Mouse (Mus musculus) erythroblast, embryonic 14.5 days (primary cell): ENCODE data around the gene Tbx2.

Source experiments
- GATA1 ChIP-seq: IDR thresholded peaks from 2 replicates; pipeline ENCODE4 v1.6.1; 2012; ENCODE audit warnings: low read length, inconsistent platforms, mixed read lengths
- TAL1 ChIP-seq: IDR thresholded peaks from 3 replicates; pipeline ENCODE4 v1.6.1; 2012; ENCODE audit warnings: low read length, inconsistent platforms, mixed read lengths

DNA sequence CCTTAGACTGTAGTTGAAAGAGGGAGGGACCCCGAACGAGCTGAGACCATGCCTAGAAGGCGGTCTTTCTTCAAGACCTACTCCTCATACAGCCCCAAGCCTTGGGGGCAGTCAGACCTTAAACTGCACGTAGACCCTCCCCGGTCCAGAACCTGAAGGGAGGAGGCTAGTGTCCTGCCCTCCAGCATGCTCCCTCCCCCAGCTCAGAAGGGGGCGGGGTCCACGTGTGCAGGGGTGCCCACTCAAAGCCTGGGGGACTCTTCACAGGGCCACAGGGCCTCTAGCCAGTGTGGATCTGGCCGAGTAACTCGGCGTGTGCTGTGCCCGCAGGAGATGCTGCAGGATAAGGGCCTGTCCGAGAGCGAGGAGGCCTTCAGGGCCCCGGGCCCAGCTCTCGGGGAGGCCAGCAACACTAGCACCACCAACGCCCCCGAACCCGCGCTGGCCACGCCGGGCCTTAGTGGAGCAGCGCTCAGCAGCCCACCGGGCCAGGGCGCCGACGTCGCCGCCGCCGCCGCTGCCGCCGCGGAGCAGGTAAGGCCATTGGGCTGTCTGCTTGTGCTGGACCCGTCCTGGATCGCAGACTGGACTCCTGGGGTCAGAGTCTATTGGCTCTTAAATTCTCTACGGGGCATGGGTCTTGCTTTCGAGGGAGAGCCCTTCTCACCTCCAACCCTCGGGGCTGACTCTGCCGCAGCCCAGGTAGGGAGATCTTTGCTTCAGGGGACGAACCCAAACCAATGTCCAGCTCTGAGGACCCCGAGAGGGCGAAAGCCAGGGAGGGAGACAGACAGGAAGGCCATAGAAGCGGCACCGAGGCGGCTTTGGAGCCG, 57.6 kb downstream of the Tbx2 start:
- TF ChIP-seq TAL1: no peak
- no peak for TF ChIP-seq GATA1
